Mouse (Mus musculus) frontal cortex, postnatal 25 days (tissue): Measurements from ENCODE around the gene Pdzk1.

Experiments used
- DNase-seq, 2 experiments: peaks; one replicate each; pipeline ENCODE4 v3.0.0; 2022; ENCODE audit warnings: low spot score in 2 of 2

Pdzk1 gene

DNA sequence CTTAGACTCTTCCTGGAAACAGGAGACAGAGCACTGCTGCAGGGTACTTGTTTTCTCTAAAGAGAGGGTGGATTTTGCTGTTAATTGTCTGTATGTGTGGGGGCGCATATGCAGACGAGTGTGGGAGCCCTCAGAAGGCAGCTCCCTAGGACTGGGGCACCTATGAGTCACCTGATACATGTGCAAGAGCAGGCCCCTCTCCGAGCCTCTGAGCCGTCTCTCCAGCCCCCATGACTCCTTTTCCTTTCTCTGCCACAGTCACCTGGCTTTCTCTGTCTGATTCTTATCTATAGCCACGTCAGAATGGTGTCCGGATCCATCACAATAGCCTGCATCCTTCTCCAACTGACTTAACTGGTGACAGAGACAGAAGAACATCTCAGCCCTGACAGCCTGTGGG is 52.5 kb downstream of the Pdzk1 start:
- DNase-seq: no peak

GRCm38 (mm10) chr3:96882061-96882849 is 53.2 kb downstream of the Pdzk1 start:
- DNase-seq: no peak

DNA sequence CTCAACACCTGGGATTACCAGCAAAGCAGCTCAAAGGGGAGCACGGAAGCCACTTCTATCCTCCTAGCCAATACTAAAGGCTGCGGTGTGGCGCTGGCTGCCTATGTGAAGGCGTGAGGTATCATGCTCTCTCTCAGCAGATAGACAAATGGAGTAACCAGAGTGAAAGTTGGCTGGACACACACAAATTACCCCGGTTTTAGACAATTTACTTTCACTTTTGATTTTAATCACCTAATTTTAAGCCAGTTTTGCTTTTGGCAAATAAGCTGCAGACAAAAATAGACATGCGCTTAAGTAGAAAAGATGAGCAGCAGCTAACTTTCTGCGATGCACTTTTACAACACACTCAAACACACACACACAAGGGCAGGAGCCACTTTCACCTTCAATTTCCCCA is 54.6 kb downstream of the Pdzk1 start:
- DNase-seq: no peak

- DNase-seq: no peak
Measured at GRCm38 (mm10) chr3:96902336-96902999, 73.4 kb downstream of the Pdzk1 start.

DNA sequence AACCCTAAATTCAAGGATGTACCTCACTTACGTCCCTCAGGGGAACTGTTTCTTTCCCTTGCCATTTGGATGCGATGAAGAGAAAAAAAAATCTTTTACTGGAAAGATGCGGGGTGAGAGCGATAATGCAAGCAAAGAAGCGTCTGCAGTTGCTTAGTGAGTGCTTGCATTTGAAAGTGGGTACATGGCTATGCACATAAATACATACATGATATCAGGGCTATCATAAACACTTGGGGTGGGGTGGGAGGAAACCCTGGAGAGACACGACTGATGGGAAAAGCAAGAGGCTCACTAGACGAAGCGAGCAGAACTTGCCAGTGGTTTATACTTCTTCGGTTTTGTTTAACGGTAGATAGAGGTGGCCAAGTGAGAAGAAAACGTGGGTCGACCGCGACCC is 75.3 kb downstream of the Pdzk1 start, which contains the start of gene Gja5:
TSS of gene Gja5 (plus strand) at position 301 of the 400 bp plus-strand sequence.
- no peak for DNase-seq

DNA sequence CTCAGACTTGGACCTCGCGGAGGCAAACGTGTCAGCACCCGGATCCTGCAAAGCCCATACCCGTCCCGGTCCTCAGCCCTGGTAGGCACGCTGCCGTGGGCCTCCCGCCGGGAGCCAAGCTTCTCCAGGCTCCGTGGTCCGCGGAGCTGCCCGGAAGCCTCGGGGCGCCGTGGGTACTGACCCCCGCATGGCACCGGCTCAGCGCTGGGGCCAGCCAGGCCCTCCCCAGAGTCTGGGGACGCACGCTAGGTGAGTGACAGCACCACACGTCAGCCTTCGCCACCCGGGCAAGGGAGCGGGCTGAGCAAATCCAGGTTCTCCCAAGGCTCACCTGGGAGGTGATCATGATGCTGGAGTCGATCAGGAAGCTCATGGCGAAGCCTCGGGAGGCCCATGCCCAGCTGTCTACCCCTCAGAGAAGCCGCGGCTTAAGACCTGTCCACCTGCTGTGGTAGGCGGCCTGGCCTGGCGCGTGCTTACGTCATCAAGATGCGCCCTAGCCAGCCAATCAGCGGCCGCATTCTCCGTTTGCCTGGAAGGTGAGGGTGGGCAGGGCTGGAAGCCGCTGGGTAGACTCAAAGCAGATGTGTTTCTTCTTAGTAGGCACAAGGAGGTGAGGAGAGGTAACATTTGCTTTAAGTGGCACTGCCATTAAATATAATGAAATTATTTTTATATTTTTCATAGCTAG is 75.9 kb downstream of the Pdzk1 start, which contains the start of gene Gpr89:
TSS of gene Gpr89 (minus strand) at position 496 of the 691 bp plus-strand sequence.
- peak; percentile 92 to 93 for DNase-seq

GRCm38 (mm10) chr3:96905592-96905991 is 76.5 kb downstream of the Pdzk1 start:
- no peak for DNase-seq
